8 mouse cellular contexts compared by ENCODE assay signal in genomic region chrX:150589696-150590095, GRCm38 (mm10). TPM values are rescaled to one million over a fixed set of nuclear protein-coding genes. Genes with fewer than 3 reads are reported as not detected.
DNase-seq lines count a peak whose midpoint lies in the region; ATAC-seq and TF ChIP-seq lines count a peak whose summit lies in the region.

Apex2 (minus strand) TSS chrX:150589868.

- no peaks in the 10 kb centered on the region for H3K9me3 ChIP-seq in limb, embryonic 15.5 days

- no peak for ATAC-seq in limb, embryonic 15.5 days (ENCODE audit: insufficient number of reproducible peaks, low FRiP score, low TSS enrichment, low read depth)

- 59% methylated on average over 5 of the region's 5 CpGs for WGBS in limb, embryonic 15.5 days
- WGBS in lung, adult 2 months: 62% methylated on average over 5 of the region's 5 CpGs

- H3K36me3 ChIP-seq in limb, embryonic 15.5 days: peaks cover 12% of the 10 kb centered on the region; the same call in 1 of the 2 replicates

- H3K27me3 ChIP-seq in limb, embryonic 15.5 days: peaks cover 19% of the 10 kb centered on the region; the same call in 1 of the 2 replicates

- no peak for DNase-seq in layer of hippocampus, adult 2 months (ENCODE audit: low spot score in 2 of 2)
- no peak for DNase-seq in layer of hippocampus, adult 9-11 months
- no peak for DNase-seq in adrenal gland, postnatal 10 days
- no peak for DNase-seq in gonadal fat pad, adult 2 months (ENCODE audit: low read depth)
- no peak for DNase-seq in right cerebral cortex, adult 2 months (ENCODE audit: low spot score in 2 of 2)
- no peak for DNase-seq in lung, adult 2 months
- DNase-seq in ovary, postnatal 36 days (ENCODE audit: low spot score): no peak

- H3K27ac ChIP-seq in layer of hippocampus, adult 2 months: no peak within 1 kb of the TSS
- H3K27ac ChIP-seq in limb, embryonic 15.5 days: no peak within 1 kb of the TSS

- no peak for TF ChIP-seq POLR2A in lung, adult 2 months (IDR thresholded peaks at IDR 0.05; ENCODE audit: borderline replicate concordance, extremely low read depth, low read depth, low read length)

- H3K4me1 ChIP-seq in limb, embryonic 15.5 days: no peaks in the 10 kb centered on the region
- no peaks in the 10 kb centered on the region; the same call in 1 of the 2 replicates for H3K4me1 ChIP-seq in lung, adult 2 months (ENCODE audit: control insufficient read depth, insufficient read depth, low read length)

- no peak within 1 kb of the TSS for H3K9ac ChIP-seq in limb, embryonic 15.5 days

- peak within 1 kb of the TSS; percentile 64 for H3K4me3 ChIP-seq in layer of hippocampus, adult 2 months
- H3K4me3 ChIP-seq in limb, embryonic 15.5 days: peak within 1 kb of the TSS; percentile 55
- H3K4me3 ChIP-seq in lung, adult 2 months (replicated peaks; ENCODE audit: extremely low read depth, low read depth, low read length): no peak within 1 kb of the TSS

- no peak for TF ChIP-seq CTCF in layer of hippocampus, adult 2 months (conservative IDR thresholded peaks at IDR 0.05)
- TF ChIP-seq CTCF in lung, adult 2 months (IDR thresholded peaks at IDR 0.05; ENCODE audit: insufficient read depth, low read length): no peak

- no peak within 1 kb of the TSS; the same call in 1 of the 2 replicates for H3K4me2 ChIP-seq in limb, embryonic 15.5 days

RNA-seq across cellular contexts. Expression of gene Apex2, which starts in this region (rescaled TPM):
- 10 to 100 TPM; 15.2 to 17.7 TPM for total RNA-seq in layer of hippocampus, adult 2 months (2021)
- 10 to 100 TPM; 16.0 to 23.0 TPM for total RNA-seq in adrenal gland, postnatal 10 days (2021)
- 9.7 and 14.3 TPM in 2 replicates for polyA plus RNA-seq in gonadal fat pad, adult 2 months (2012; rRNA removed)
- 18.0 and 19.2 TPM in 2 replicates for polyA plus RNA-seq in limb, embryonic 15.5 days (2015; fragmentation: Nextera tagmentation; extraction: Ambion mirVana)
- polyA plus RNA-seq in lung, adult 2 months (2012; rRNA removed): 6.5 and 7.7 TPM in 2 replicates
